Mouse (Mus musculus) heart, embryonic 16.5 days (tissue): ENCODE data around the gene Arhgdig. TPM values are rescaled to one million over a fixed set of nuclear protein-coding genes. Genes with fewer than 3 reads are reported as not detected.
"Not testable (repeated sequence)": the region's sequence is repeated elsewhere in the genome, so short reads cannot be mapped to it uniquely, and the experiment has no call there.

ENCODE experiments used
- ATAC-seq: fragments of 200-750 bp; cut with Nextera tagmentation; replicated peaks from 2 replicates; pipeline ENCODE4 v1.8.0; 2017; ENCODE audit warnings: moderate number of reproducible peaks; ENCODE audit not compliant: insufficient read depth, low FRiP score; ENCODE audit errors: extremely low read depth
- H3K27ac ChIP-seq: fragments of 300-500 bp; sonication (generic); 2 replicates; pipeline ENCODE4 v1.5.1; 2014; ENCODE audit warnings: mild to moderate bottlenecking, low read length, control low read depth, moderate library complexity
- H3K27me3 ChIP-seq: fragments of 300-500 bp; sonication (generic); 2 replicates; pipeline ENCODE4 v1.6.1; 2014; ENCODE audit warnings: low read length, mixed read lengths; ENCODE audit not compliant: control insufficient read depth, insufficient read depth
- H3K36me3 ChIP-seq: fragments of 300-500 bp; sonication (generic); 2 replicates; pipeline ENCODE4 v1.6.1; 2014; ENCODE audit not compliant: control insufficient read depth, insufficient read depth
- H3K4me1 ChIP-seq: fragments of 300-500 bp; sonication (generic); 2 replicates; pipeline ENCODE4 v1.6.1; 2014; ENCODE audit warnings: low read length, mixed read lengths; ENCODE audit not compliant: control insufficient read depth, insufficient read depth
- H3K4me2 ChIP-seq: fragments of 300-500 bp; sonication (generic); 2 replicates; pipeline ENCODE4 v1.6.1; 2014; ENCODE audit warnings: low read depth, mild to moderate bottlenecking, control low read depth, low read length
- H3K4me3 ChIP-seq: fragments of 300-500 bp; sonication (generic); 2 replicates; pipeline ENCODE4 v1.5.1; 2014; ENCODE audit warnings: mild to moderate bottlenecking, control low read depth, low read length
- H3K9ac ChIP-seq: fragments of 300-500 bp; sonication (generic); 2 replicates; pipeline ENCODE4 v1.6.1; 2014; ENCODE audit warnings: low read length, control low read depth
- H3K9me3 ChIP-seq: fragments of 300-500 bp; sonication (generic); replicated peaks from 2 replicates; pipeline ENCODE4 v1.6.1; 2016; ENCODE audit warnings: low read length; ENCODE audit not compliant: control insufficient read depth
- WGBS: fragments of 180-500 bp; shearing (Covaris S2); extraction: QIAGEN DNeasy Blood & Tissue Kit; methylation state at CpG from one replicate; pipeline ENCODE4 v1.1.7; 2014; 5-methylcytosine and 5-hydroxymethylcytosine counted together
- polyA plus RNA-seq: library from polyadenylated mRNA; unstranded; fragments of >200 nt; fragmentation: Nextera tagmentation; extraction: Ambion mirVana; gene quantifications from 2 replicates; pipeline ENCODE4 v1.2.1, GENCODE M21; 2015

The Arhgdig gene
- polyA plus RNA-seq, 1 experiment from 2014 or later = 2.1 TPM

DNA sequence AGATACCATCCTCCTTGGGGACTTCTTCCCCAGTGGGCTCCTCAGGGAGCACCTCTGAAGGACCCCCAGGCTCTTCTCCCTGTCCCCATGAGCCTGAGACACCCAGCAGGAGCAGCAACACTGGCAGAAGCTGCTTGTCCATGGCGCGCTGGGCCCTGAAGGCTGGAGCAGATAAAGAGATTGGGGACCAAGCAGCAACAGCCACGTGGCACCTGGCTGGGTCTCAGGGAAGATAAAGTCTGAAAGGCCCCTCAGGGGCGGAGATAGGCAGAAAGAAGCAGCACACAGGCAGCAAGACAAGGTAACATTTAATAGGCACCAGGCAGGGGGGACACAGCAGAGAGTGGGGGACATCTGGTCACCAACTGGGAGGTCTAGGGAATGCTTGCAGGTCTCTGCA, 8.7 kb downstream of the Arhgdig start, which contains the start of gene Pdia2:
Gene Pdia2, minus strand, starts transcription at position 196 of the 400 bp plus-strand sequence.
- Histone ChIP-seq H3K27ac (no peak within 1 kb of the TSS), H3K36me3 (peaks cover 24% of the 10 kb centered on the region), H3K27me3 (peaks cover 34% of the 10 kb centered on the region), H3K9ac (no peak within 1 kb of the TSS), H3K9me3 (no peaks in the 10 kb centered on the region), H3K4me1 (peaks cover 9% of the 10 kb centered on the region; the same call in 1 of the 2 replicates), H3K4me2 (no peak within 1 kb of the TSS), H3K4me3 (no peak within 1 kb of the TSS)
- ATAC-seq = no peak
- WGBS = 58% methylated on average over 4 of the region's 4 CpGs

DNA sequence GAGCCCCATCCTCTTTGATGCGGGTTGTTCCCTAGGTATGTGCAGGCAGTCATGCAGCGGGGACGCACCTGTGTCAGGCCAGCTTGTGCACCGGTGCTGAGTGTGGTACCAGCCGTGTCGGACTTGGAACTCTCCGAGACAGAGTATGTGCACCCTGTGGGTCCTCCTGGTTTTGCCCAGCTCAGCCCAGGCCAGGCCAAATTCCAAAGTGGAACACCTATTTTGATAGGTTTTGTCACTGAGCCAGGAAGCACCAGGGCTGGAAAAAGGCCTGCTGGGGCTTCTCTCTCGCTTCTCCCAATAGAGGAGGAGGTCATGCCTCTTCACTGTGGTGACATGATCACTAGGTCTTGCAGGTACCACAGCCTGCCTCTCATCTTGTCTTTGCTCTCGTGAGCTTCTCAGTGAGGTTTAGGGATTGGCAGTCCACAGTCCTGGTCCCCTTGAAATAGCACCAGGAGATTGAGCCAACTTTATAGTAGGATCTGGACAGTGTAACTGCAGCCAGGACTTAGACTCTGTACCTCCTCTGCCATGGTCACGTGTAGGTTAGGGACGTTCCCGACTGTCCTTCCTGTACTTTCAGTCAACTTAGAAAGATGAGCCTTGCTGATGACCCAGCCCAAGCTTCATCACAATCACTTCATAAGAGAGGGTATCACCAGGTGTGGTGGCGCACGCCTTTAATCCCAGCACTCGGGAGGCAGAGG, 14.9 kb downstream of the Arhgdig start:
- no peaks in the 10 kb centered on the region for H3K9me3 ChIP-seq
- H3K27me3 ChIP-seq = no peaks in the 10 kb centered on the region
- 94% methylated on average over 15 of the region's 15 CpGs for WGBS
- peaks cover 70% of the 10 kb centered on the region for H3K36me3 ChIP-seq
- H3K27ac ChIP-seq = no peak overlapping the region
- H3K9ac ChIP-seq = no peak overlapping the region
- no peak overlapping the region for H3K4me3 ChIP-seq
- no peak for ATAC-seq
- no peaks in the 10 kb centered on the region for H3K4me1 ChIP-seq
- H3K4me2 ChIP-seq = no peak overlapping the region

- not testable (repeated sequence) for H3K27me3 ChIP-seq, ATAC-seq, H3K4me2 ChIP-seq, H3K4me3 ChIP-seq, H3K4me1 ChIP-seq, H3K9ac ChIP-seq, H3K9me3 ChIP-seq, H3K27ac ChIP-seq
- WGBS = 91% methylated on average over 7 of the region's 7 CpGs
- H3K36me3 ChIP-seq = peaks cover 68% of the 10 kb centered on the region
Measured at GRCm38 (mm10) chr17:26191486-26191885, 16.1 kb downstream of the Arhgdig start.

DNA sequence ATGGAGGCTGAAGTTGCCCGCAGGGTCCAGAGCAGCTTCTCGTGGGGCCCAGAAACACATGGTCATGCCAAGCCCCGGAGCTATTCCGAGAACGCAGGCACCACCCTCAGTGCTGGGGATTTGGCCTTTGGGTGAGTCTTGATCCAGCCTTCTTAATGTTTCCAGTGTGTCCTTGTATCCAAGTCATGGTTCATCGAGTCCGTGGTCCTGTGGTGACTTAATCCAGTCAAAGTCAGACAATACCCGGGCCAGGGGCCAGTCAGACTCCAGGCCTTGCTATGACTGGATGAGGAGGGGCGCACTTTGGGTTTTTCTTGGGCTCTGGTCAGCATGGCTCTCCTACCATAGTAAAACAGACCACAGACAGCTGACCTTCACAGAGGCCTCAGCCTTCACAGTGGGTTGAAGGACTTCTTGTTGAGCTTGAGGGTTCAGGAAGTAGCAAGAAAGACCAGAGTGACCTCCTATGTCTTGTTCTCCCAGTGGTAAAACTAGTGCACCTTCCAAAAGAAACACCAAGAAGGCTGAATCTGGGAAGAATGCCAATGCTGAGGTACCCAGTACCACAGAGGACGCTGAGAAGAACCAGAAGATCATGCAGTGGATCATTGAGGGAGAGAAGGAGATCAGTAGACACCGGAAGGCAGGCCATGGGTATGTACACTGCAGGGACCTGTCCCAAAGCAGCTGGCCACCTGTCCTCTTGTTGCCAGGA, 19.3 kb downstream of the Arhgdig start:
- H3K4me3 ChIP-seq = no peak overlapping the region
- no peak overlapping the region for H3K9ac ChIP-seq
- H3K4me1 ChIP-seq = no peaks in the 10 kb centered on the region
- H3K9me3 ChIP-seq = no peaks in the 10 kb centered on the region
- no peak overlapping the region for H3K4me2 ChIP-seq
- H3K27ac ChIP-seq = no peak overlapping the region
- no peak for ATAC-seq
- WGBS = 93% methylated on average over 11 of the region's 11 CpGs
- H3K36me3 ChIP-seq = peaks cover 69% of the 10 kb centered on the region
- no peaks in the 10 kb centered on the region for H3K27me3 ChIP-seq

DNA sequence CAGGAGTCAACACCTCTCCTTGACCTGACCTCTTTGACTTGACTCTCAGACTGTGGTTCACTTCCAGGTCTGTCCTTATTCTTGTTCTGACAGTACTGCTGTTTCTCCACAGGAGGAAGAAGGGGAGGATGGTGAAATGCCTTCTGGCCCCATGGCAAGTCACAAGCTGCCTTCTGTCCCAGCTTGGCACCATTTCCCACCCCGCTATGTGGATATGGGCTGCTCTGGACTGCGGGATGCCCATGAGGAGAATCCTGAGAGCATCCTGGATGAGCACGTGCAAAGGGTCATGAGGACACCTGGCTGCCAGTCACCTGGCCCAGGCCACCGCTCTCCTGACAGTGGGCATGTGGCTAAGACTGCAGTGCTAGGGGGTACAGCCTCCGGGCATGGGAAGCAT, 20.0 kb downstream of the Arhgdig start:
- WGBS = 92% methylated on average over 5 of the region's 5 CpGs
- H3K4me3 ChIP-seq = no peak overlapping the region
- no peak overlapping the region for H3K27ac ChIP-seq
- no peak for ATAC-seq
- no peaks in the 10 kb centered on the region for H3K9me3 ChIP-seq
- no peaks in the 10 kb centered on the region for H3K27me3 ChIP-seq
- no peak overlapping the region for H3K4me2 ChIP-seq
- peaks cover 66% of the 10 kb centered on the region for H3K36me3 ChIP-seq
- no peaks in the 10 kb centered on the region for H3K4me1 ChIP-seq
- H3K9ac ChIP-seq = no peak overlapping the region

DNA sequence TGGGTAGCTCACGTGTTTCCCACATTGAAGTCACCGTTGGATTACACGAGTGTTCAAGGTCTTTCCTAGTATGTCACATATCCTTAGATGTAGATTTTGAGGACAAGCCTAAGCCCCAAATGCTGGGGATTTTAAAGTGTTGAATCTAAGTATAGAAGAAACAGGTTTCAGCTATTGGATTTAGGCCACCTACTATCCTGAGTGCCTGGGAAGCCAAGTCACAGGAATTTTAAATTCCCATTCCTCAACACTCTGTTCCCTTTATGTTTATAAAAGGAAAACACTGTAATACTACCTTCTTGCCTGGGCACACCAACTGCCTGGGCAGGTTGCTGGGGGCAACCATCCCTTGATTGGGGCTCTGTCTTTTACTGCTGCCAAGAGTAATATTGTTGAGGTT, 26.4 kb downstream of the Arhgdig start:
- H3K9me3 ChIP-seq = no peaks in the 10 kb centered on the region; the same call in 1 of the 2 replicates
- H3K27me3 ChIP-seq = no peaks in the 10 kb centered on the region
- H3K4me2 ChIP-seq = no peak overlapping the region
- no peak overlapping the region for H3K27ac ChIP-seq
- H3K4me3 ChIP-seq = no peak overlapping the region
- WGBS = 92% methylated on average over 3 of the region's 3 CpGs
- no peak overlapping the region for H3K9ac ChIP-seq
- H3K4me1 ChIP-seq = no peaks in the 10 kb centered on the region
- H3K36me3 ChIP-seq = peaks cover 33% of the 10 kb centered on the region
- no peak for ATAC-seq

DNA sequence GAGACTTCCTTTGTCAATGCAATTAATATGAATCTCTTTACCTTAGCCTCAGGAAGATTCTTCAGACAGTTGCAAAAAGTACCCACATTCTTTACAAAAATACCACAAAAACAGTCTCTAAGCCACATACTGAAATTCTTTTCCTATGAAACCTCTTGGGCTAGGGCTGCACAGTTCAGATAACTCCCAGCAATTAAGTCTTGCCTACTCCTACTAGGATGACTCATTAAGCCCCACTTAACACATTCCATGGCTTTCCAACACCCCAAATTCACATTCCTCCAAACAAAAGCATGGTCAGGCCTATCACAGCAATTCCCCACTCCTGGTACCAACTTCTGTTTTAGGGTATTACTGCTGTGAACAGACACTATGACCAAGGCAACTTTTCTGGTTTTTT, 29.0 kb downstream of the Arhgdig start:
- no peak for ATAC-seq
- peaks cover 20% of the 10 kb centered on the region for H3K36me3 ChIP-seq

GRCm38 (mm10) chr17:26175248-26175647, 32.3 kb downstream of the Arhgdig start:
- H3K27me3 ChIP-seq, ATAC-seq, H3K4me2 ChIP-seq, H3K9ac ChIP-seq, H3K27ac ChIP-seq, H3K9me3 ChIP-seq, H3K4me3 ChIP-seq, H3K4me1 ChIP-seq: not testable (repeated sequence)
- H3K36me3 ChIP-seq = peaks cover 13% of the 10 kb centered on the region
- 76% methylated on average over 2 of the region's 2 CpGs for WGBS

More for the DNA sequence above, 29.0 kb downstream of the Arhgdig start:
- no peaks in the 10 kb centered on the region for H3K27me3 ChIP-seq
- H3K9me3 ChIP-seq = no peaks in the 10 kb centered on the region; the same call in 1 of the 2 replicates
- H3K27ac ChIP-seq = no peak overlapping the region
- no peaks in the 10 kb centered on the region for H3K4me1 ChIP-seq
- no peak overlapping the region for H3K9ac ChIP-seq
- no peak overlapping the region for H3K4me3 ChIP-seq
- H3K4me2 ChIP-seq = no peak overlapping the region

GRCm38 (mm10) chr17:26168039-26168438, 39.5 kb downstream of the Arhgdig start:
- peaks cover 2% of the 10 kb centered on the region; the same call in 1 of the 2 replicates for H3K4me1 ChIP-seq
- ATAC-seq = no peak
- no peak overlapping the region for H3K4me3 ChIP-seq
- no peak overlapping the region for H3K9ac ChIP-seq
- H3K9me3 ChIP-seq = no peaks in the 10 kb centered on the region
- no peaks in the 10 kb centered on the region for H3K36me3 ChIP-seq
- no peak overlapping the region for H3K27ac ChIP-seq
- H3K27me3 ChIP-seq = no peaks in the 10 kb centered on the region
- 75% methylated on average over 2 of the region's 2 CpGs for WGBS
- H3K4me2 ChIP-seq = no peak overlapping the region
